Mouse (Mus musculus) olfactory bulb, adult 2 months (tissue): Measurements from ENCODE around the gene Ppm1n. TPM values are rescaled to one million over a fixed set of nuclear protein-coding genes. Genes with fewer than 3 reads are reported as not detected.

Experiments
- H3K27ac ChIP-seq: fragments of 200-500 bp; 2 replicates; pipeline ENCODE4 v1.5.1; 2012; ENCODE audit warnings: low read depth, low read length; ENCODE audit not compliant: insufficient read depth
- H3K4me1 ChIP-seq: fragments of 200-500 bp; 2 replicates; pipeline ENCODE4 v1.6.1; 2012; ENCODE audit warnings: low read length; ENCODE audit not compliant: control insufficient read depth, insufficient read depth
- H3K4me3 ChIP-seq: fragments of 200-500 bp; 2 replicates; pipeline ENCODE4 v1.5.1; 2012; ENCODE audit warnings: mild to moderate bottlenecking, low read depth, low read length, moderate library complexity; ENCODE audit not compliant: insufficient read depth
- CTCF ChIP-seq: fragments of 200-500 bp; IDR thresholded peaks from 2 replicates; pipeline ENCODE4 v1.5.1; 2012; ENCODE audit warnings: low read depth, mild to moderate bottlenecking, low read length, moderate library complexity; ENCODE audit not compliant: insufficient read depth
- POLR2A ChIP-seq: fragments of 200-500 bp; IDR thresholded peaks from 2 replicates; pipeline ENCODE4 v1.6.1; 2012; ENCODE audit warnings: mild to moderate bottlenecking, low read depth, low read length, moderate library complexity; ENCODE audit not compliant: insufficient read depth
- WGBS: fragments of 180-500 bp; shearing (Covaris S2); methylation state at CpG from one replicate; pipeline ENCODE4 v1.1.7; 2018; 5-methylcytosine and 5-hydroxymethylcytosine counted together
- polyA plus RNA-seq: library from polyadenylated mRNA; stranded (reverse); fragments of >200 nt; gene quantifications from 2 replicates; pipeline ENCODE4 v1.2.4, GENCODE M21; 2012; ENCODE audit warnings: low replicate concordance; ENCODE audit not compliant: missing spikeins, insufficient read depth, insufficient read length

Ppm1n gene
- polyA plus RNA-seq, 1 experiment: not detected

DNA sequence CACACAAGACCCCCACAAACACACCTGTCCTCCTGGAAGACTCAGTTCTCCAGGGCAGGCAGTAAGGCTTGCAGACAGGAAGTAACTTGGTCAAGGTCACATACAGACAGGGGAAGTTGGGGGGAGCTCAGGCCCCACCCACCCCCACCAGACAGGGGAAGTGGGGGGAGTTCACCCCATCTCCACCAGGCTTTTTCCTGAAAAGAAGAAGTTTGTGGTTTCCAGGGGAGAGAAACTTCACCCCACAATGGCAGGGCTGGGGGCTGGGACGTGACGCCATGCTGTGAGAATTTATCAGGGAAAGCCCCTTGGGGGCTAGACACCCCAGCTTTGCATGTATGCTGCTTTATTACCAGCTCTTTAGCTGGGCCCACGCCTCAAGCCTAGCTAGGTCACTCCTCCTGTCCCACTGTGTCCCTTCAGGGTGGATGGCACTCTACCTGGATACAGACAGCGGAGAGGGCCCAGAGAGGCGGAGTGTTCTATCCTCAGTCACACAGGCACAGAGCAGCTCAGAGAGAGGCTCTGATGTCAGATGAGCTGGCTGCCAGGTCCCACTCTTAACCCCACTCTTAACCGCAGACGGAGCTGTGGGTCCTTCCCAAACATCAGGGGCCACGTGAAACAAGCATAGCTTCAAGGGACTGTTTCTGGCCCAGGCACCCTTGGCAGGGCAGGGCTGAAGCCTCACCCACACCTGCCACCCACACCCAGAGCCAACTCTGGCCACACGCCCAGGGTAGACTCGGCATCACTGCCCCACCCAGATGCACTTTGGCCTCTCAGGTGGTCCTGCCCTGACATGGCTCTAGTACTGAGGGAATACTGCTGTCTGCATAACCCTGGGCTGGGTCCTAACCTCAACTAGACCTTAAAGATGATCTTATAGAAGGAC is 13.7 kb downstream of the Ppm1n start:
- H3K4me1 ChIP-seq: peaks cover 21% of the 10 kb centered on the region
- no peak overlapping the region for H3K4me3 ChIP-seq
- 79% methylated on average over 10 of the region's 10 CpGs for WGBS
- no peak for TF ChIP-seq CTCF
- TF ChIP-seq POLR2A: no peak
- no peak overlapping the region for H3K27ac ChIP-seq

DNA sequence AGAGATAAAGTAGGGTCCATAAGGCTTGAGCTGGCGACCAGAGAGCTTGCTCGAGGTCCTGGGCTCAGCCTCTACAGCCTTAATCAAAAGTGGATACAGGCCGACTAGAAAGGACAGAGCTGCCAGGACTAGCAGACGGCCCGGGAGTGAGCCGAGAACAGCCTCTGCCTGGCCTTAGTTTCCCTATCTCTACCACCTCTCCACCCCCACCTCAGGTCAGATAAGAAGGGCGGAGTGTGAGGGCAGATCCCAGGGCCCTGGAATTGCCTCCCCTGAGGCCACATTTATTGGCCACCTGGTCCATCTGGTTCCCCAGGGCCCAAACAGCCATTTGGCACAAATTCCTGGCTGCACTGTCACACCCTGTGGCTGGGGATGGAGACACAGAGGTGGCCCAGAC is 14.7 kb downstream of the Ppm1n start:
- no peak for TF ChIP-seq CTCF
- no peak for TF ChIP-seq POLR2A
- 80% methylated on average over 7 of the region's 7 CpGs for WGBS
- Histone ChIP-seq H3K27ac (no peak overlapping the region), H3K4me3 (no peak overlapping the region), H3K4me1 (peaks cover 12% of the 10 kb centered on the region)

DNA sequence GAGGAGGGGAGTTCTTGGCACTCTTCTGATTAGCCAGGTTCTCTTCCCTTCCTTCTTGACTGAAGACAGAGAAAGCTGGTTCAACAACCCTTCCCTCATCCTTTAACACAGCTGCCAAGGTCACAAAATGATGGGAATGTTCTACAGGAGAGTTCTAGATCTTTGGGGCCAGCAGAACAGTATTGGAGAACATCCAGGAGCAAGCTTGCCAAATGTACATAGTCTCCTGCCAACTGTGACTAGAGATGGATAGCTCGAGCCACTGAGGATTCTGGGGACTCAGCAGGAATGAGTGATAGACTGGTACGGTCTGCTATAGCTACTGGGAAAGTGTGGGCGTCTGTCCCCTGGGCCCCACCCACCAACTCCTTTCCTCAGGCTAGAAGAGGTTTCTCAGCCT is 21.5 kb downstream of the Ppm1n start:
- H3K4me3 ChIP-seq: no peak overlapping the region
- no peak overlapping the region for H3K27ac ChIP-seq
- 59% methylated on average over 3 of the region's 3 CpGs for WGBS
- no peak for TF ChIP-seq CTCF
- no peak for TF ChIP-seq POLR2A
- H3K4me1 ChIP-seq: peaks cover 5% of the 10 kb centered on the region; the same call in 1 of the 2 replicates

DNA sequence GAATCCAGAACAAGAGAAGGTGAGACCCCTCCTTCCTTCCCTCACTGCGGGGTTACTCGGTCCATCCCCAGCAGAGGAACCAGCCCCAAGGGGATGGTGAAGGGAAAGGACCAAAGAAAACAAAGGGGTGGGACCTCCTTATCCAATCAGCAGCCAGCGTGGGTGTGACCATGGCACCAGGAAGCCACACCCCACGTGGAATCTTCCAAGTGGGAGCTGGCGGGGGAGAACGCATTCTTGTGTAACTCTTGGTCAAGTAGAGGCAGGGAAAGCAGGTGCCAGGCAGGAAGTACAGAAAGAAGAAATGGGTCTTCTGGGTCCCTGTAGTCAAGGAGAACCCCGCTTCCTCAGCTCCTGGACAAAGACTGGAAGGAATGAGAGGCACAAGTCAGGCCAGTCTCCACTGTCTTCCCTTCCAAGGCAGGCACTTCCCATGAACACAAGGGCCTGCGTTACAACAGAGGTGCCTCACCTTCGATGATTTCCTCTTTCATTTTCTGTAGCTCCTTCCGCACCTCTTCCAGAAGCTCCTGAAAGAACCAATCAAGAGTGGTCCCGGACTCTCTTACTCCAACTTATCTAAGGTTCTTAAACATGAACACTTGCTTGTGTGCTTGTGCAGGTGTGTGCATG is 22.4 kb downstream of the Ppm1n start:
- 37% methylated on average over 11 of the region's 11 CpGs for WGBS
- H3K27ac ChIP-seq: no peak overlapping the region
- no peak overlapping the region for H3K4me3 ChIP-seq
- peaks cover 5% of the 10 kb centered on the region; the same call in 1 of the 2 replicates for H3K4me1 ChIP-seq
- TF ChIP-seq CTCF: no peak
- TF ChIP-seq POLR2A: no peak

DNA sequence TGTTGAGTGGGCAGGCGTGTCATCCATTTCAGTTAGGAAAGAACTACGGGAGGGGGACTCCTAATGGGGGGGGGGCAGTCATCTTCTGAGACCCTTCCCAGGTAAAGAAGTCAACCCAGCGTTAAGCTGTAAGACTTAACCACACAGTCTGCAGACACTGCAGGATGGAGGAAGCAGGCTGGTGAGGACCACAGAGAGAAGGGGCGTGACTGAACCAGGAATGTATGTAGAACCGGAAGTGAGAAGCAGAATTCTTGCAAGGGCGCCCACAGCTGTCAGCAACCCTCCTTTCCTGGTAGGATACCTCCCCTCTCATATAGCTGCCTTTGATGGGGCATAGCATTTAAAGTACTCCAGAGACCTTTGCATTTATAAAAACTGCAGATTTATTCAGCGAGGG is 23.3 kb downstream of the Ppm1n start:
- TF ChIP-seq POLR2A: no peak
- TF ChIP-seq CTCF: no peak
- Histone ChIP-seq H3K4me3 (no peak overlapping the region), H3K4me1 (peaks cover 5% of the 10 kb centered on the region; the same call in 1 of the 2 replicates), H3K27ac (no peak overlapping the region)
- 88% methylated on average over 7 of the region's 7 CpGs for WGBS

DNA sequence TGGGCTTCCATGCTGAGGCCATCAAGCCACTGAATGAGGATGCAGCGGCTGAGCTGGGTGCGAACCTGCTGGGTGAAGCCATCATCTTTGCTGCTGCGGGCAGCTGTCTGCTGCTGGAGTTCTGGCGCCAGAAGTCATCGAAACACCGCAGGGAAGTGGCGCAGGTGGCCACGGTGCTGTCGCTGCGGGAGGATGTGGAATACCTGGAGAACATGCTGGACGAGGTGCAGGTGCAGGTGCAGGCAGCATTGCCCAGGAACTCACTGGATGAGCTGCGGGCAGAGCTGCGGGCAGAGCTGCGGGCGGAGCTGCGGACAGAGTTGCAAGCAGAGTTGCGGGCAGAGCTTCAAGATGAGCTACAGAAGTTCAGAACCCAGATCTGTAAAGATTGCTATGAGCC is 24.5 kb downstream of the Ppm1n start:
- no peak for TF ChIP-seq CTCF
- TF ChIP-seq POLR2A: no peak
- H3K27ac ChIP-seq: no peak overlapping the region
- WGBS: 91% methylated on average over 17 of the region's 17 CpGs
- peaks cover 5% of the 10 kb centered on the region; the same call in 1 of the 2 replicates for H3K4me1 ChIP-seq
- H3K4me3 ChIP-seq: no peak overlapping the region

DNA sequence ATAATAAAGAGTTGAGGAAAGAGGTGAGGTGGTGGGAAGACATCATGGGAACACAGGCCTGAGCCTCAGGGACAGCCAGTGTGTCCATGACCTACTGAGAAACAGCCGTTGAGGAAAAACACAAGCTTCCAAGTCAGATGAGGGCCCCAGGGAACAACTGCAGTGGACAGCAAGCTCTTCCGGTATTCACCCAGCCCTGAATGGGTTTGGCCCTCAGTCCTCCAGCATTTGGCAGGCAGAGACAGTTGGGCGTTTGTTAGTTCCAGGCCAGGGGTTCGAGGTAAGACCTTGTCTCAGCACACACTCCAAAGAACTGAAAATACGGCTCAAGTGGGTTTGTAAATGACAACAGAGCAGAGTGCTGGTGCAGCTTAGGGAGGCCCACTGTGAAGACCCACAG is 26.4 kb downstream of the Ppm1n start:
- no peak overlapping the region for H3K27ac ChIP-seq
- no peak for TF ChIP-seq CTCF
- no peak for TF ChIP-seq POLR2A
- H3K4me1 ChIP-seq: peaks cover 5% of the 10 kb centered on the region; the same call in 1 of the 2 replicates
- no peak overlapping the region for H3K4me3 ChIP-seq
- 43% methylated on average over 5 of the region's 5 CpGs for WGBS

DNA sequence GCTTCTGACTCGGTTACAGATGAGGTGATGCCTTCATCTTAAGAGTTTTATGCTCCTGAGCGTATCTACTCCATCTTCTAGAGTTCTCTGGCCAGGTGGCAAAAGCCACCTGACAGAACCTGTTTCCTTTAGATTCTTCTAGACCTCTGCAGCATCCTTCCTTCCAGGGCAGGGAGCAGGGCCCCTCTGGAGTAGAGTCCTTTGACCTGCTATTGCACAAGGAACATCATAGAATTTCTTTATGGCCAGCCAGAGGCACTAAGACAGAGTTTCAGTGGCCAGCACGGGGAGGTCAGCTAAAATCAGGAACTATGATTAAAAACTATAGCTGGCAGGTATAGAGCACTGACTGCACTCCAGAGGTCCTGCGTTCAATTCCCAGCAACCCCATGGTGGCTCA is 27.8 kb downstream of the Ppm1n start:
- TF ChIP-seq POLR2A (no peak), CTCF (no peak)
- whole genome bisulfite sequencing: 90% methylated on average over 4 of the region's 4 CpGs
- Histone ChIP-seq H3K4me3 (no peak overlapping the region), H3K4me1 (no peaks in the 10 kb centered on the region), H3K27ac (no peak overlapping the region)

DNA sequence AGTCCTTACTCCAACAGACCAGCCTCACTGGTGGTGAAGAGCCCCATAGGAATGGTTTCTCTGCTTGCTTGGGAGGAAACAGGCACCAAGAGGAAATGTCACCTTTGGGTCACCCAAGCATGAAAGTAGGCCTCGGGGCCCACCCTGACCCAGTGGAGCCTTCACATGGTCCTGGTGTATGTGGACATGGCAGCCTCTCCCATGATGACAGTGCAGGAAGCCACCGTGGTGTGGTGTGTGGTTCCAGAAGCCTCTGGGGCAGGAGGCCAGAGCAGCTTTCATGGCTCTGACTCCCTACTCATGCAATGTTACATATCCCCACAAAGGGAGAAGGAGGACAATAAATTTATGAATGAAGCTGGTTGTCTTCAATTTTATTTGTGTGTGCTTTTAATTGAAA is 32.4 kb downstream of the Ppm1n start:
- 93% methylated on average over 2 of the region's 2 CpGs for WGBS
- TF ChIP-seq POLR2A: no peak
- TF ChIP-seq CTCF: no peak
- Histone ChIP-seq H3K4me1 (peaks cover 3% of the 10 kb centered on the region; the same call in 1 of the 2 replicates), H3K4me3 (no peak overlapping the region), H3K27ac (no peak overlapping the region)
